Mouse (Mus musculus) liver, embryonic 16.5 days (tissue): ENCODE measurements at regions not wholly inside any gene's neighbourhood (a gene's known extent, or its start where the extent isn't known, plus 50 kb on each side); places are given as distances from the start of the nearest gene placed in this dataset.
A peak's percentile ranks its signal among the peaks of the same experiment; 100 is the strongest.

Source experiments
- ATAC-seq: fragments of 200-750 bp; cut with Nextera tagmentation; 2 replicates; pipeline ENCODE4 v1.8.0; 2017; ENCODE audit warnings: low read depth, mild to moderate bottlenecking, moderate number of reproducible peaks, moderate library complexity
- H3K27ac ChIP-seq: fragments of 300-500 bp; sonication (generic); 2 replicates; pipeline ENCODE4 v1.5.1; 2014; ENCODE audit warnings: mild to moderate bottlenecking, low read length
- H3K27me3 ChIP-seq: fragments of 300-500 bp; sonication (generic); 2 replicates; pipeline ENCODE4 v1.6.1; 2014; ENCODE audit warnings: low read depth, low read length, mixed read lengths; ENCODE audit not compliant: control insufficient read depth, insufficient read depth
- H3K36me3 ChIP-seq: fragments of 300-500 bp; sonication (generic); 2 replicates; pipeline ENCODE4 v1.6.1; 2014; ENCODE audit warnings: mild to moderate bottlenecking; ENCODE audit not compliant: control insufficient read depth, insufficient read depth
- H3K4me1 ChIP-seq: fragments of 300-500 bp; sonication (generic); 2 replicates; pipeline ENCODE4 v1.6.1; 2014; ENCODE audit warnings: low read depth, low read length, mixed read lengths; ENCODE audit not compliant: control insufficient read depth
- H3K4me2 ChIP-seq: fragments of 300-500 bp; sonication (generic); 2 replicates; pipeline ENCODE4 v1.6.1; 2014; ENCODE audit warnings: low read depth, low read length, mixed read lengths
- H3K4me3 ChIP-seq: fragments of 300-500 bp; sonication (generic); 2 replicates; pipeline ENCODE4 v1.5.1; 2014; ENCODE audit warnings: low read depth, mild to moderate bottlenecking, low read length
- H3K9ac ChIP-seq: fragments of 300-500 bp; sonication (generic); 2 replicates; pipeline ENCODE4 v1.6.1; 2014; ENCODE audit warnings: low read depth, low read length
- H3K9me3 ChIP-seq: fragments of 300-500 bp; sonication (generic); replicated peaks from 2 replicates; pipeline ENCODE4 v1.6.1; 2016; ENCODE audit warnings: low read length; ENCODE audit not compliant: control insufficient read depth
- WGBS: fragments of 180-500 bp; shearing (Covaris S2); extraction: QIAGEN DNeasy Blood & Tissue Kit; methylation state at CpG from one replicate; pipeline ENCODE4 v1.1.7; 2014; ENCODE audit not compliant: insufficient replicate concordance; 5-methylcytosine and 5-hydroxymethylcytosine counted together

GRCm38 (mm10) chr17:47317651-47318050, 51.0 kb upstream of the Mrps10 start:
- 72% methylated on average over 11 of the region's 11 CpGs for WGBS
- ATAC-seq = no peak
- Histone ChIP-seq H3K27ac (no peak overlapping the region), H3K27me3 (no peaks in the 10 kb centered on the region), H3K4me3 (no peak overlapping the region), H3K9me3 (no peaks in the 10 kb centered on the region), H3K4me2 (no peak overlapping the region), H3K9ac (no peak overlapping the region), H3K36me3 (no peaks in the 10 kb centered on the region), H3K4me1 (peaks cover 6% of the 10 kb centered on the region)

- 82% methylated on average over 7 of the region's 7 CpGs for WGBS
Measured at GRCm38 (mm10) chr17:47313162-47313561, 55.5 kb upstream of the Mrps10 start.

GRCm38 (mm10) chr17:47311272-47311671, 57.4 kb upstream of the Mrps10 start:
- Histone ChIP-seq H3K36me3 (no peaks in the 10 kb centered on the region), H3K4me1 (no peaks in the 10 kb centered on the region), H3K9me3 (no peaks in the 10 kb centered on the region), H3K27ac (no peak overlapping the region), H3K4me2 (no peak overlapping the region), H3K27me3 (no peaks in the 10 kb centered on the region), H3K4me3 (no peak overlapping the region), H3K9ac (no peak overlapping the region)
- no peak for ATAC-seq
- WGBS = 69% methylated on average over 5 of the region's 5 CpGs

More at GRCm38 (mm10) chr17:47313162-47313561, 55.5 kb upstream of the Mrps10 start:
- Histone ChIP-seq H3K9ac (no peak overlapping the region), H3K4me2 (no peak overlapping the region), H3K4me3 (no peak overlapping the region), H3K27me3 (no peaks in the 10 kb centered on the region), H3K9me3 (no peaks in the 10 kb centered on the region), H3K27ac (no peak overlapping the region), H3K36me3 (no peaks in the 10 kb centered on the region), H3K4me1 (no peaks in the 10 kb centered on the region)
- no peak for ATAC-seq

GRCm38 (mm10) chr17:47306027-47306761, 62.5 kb upstream of the Mrps10 start:
- Histone ChIP-seq H3K9ac (no peak overlapping the region), H3K27me3 (no peaks in the 10 kb centered on the region), H3K9me3 (no peaks in the 10 kb centered on the region), H3K4me2 (no peak overlapping the region), H3K27ac (no peak overlapping the region), H3K4me1 (no peaks in the 10 kb centered on the region), H3K4me3 (no peak overlapping the region), H3K36me3 (no peaks in the 10 kb centered on the region)
- ATAC-seq = no peak
- 62% methylated on average over 13 of the region's 13 CpGs for WGBS

GRCm38 (mm10) chr17:47304463-47305199, 64.1 kb upstream of the Mrps10 start:
- peaks cover 5% of the 10 kb centered on the region for H3K4me1 ChIP-seq
- H3K27ac ChIP-seq = no peak overlapping the region
- ATAC-seq = no peak
- H3K36me3 ChIP-seq = no peaks in the 10 kb centered on the region
- no peaks in the 10 kb centered on the region for H3K9me3 ChIP-seq
- no peak overlapping the region for H3K9ac ChIP-seq
- H3K27me3 ChIP-seq = no peaks in the 10 kb centered on the region
- H3K4me3 ChIP-seq = no peak overlapping the region
- 52% methylated on average over 8 of the region's 8 CpGs for WGBS
- H3K4me2 ChIP-seq = no peak overlapping the region

GRCm38 (mm10) chr17:47303600-47303999, 65.1 kb upstream of the Mrps10 start:
- Histone ChIP-seq H3K27me3 (no peaks in the 10 kb centered on the region), H3K27ac (no peak overlapping the region), H3K9me3 (no peaks in the 10 kb centered on the region), H3K4me2 (no peak overlapping the region), H3K36me3 (no peaks in the 10 kb centered on the region), H3K4me1 (peaks cover 5% of the 10 kb centered on the region), H3K4me3 (no peak overlapping the region), H3K9ac (no peak overlapping the region)
- 63% methylated on average over 3 of the region's 3 CpGs for WGBS
- ATAC-seq = peak; percentile 82

GRCm38 (mm10) chr17:47298396-47298919, 70.2 kb upstream of the Mrps10 start:
- no peaks in the 10 kb centered on the region for H3K9me3 ChIP-seq
- no peak for ATAC-seq
- 75% methylated on average over 6 of the region's 6 CpGs for WGBS
- H3K9ac ChIP-seq = no peak overlapping the region
- H3K4me2 ChIP-seq = no peak overlapping the region
- H3K27ac ChIP-seq = no peak overlapping the region
- H3K4me1 ChIP-seq = peaks cover 11% of the 10 kb centered on the region
- no peaks in the 10 kb centered on the region for H3K27me3 ChIP-seq
- no peak overlapping the region for H3K4me3 ChIP-seq
- H3K36me3 ChIP-seq = no peaks in the 10 kb centered on the region

- H3K27ac ChIP-seq = no peak overlapping the region
- no peak overlapping the region for H3K9ac ChIP-seq
- H3K9me3 ChIP-seq = no peaks in the 10 kb centered on the region
- H3K4me2 ChIP-seq = no peak overlapping the region
- H3K4me1 ChIP-seq = peaks cover 11% of the 10 kb centered on the region
- no peak for ATAC-seq
- 68% methylated on average over 8 of the region's 8 CpGs for WGBS
- H3K36me3 ChIP-seq = no peaks in the 10 kb centered on the region
- no peak overlapping the region for H3K4me3 ChIP-seq
- no peaks in the 10 kb centered on the region for H3K27me3 ChIP-seq
Measured at GRCm38 (mm10) chr17:47297965-47298364, 70.7 kb upstream of the Mrps10 start.
